Mouse (Mus musculus) inflammation-experienced regulatory T-cells, adult 6 months (primary cell): ENCODE data around the gene Itgb5. TPM values are rescaled to one million over a fixed set of nuclear protein-coding genes. Genes with fewer than 3 reads are reported as not detected.

Experiments used
- ATAC-seq: one replicate; pipeline ENCODE4 v1.8.0; 2017
- polyA plus RNA-seq, 3 experiments: library from polyadenylated mRNA; unstranded; fragments of 100-300 nt; shearing (Covaris generic); gene quantifications; one replicate each; pipeline ENCODE4 v1.2.1; 2017

Gene Itgb5
- polyA plus RNA-seq, 3 experiments from 2014 or later: 1.3 to 2.8 (median 1.7) TPM

GRCm38 (mm10) chr16:33916473-33917251 lies 87.2 kb downstream of the Itgb5 start:
- no peak for ATAC-seq

- no peak for ATAC-seq
Measured at GRCm38 (mm10) chr16:33917390-33917789, 87.9 kb downstream of the Itgb5 start.

- no peak for ATAC-seq
Measured at GRCm38 (mm10) chr16:33917926-33918325, 88.5 kb downstream of the Itgb5 start.

- no peak for ATAC-seq
Measured at GRCm38 (mm10) chr16:33921514-33921913, 92.0 kb downstream of the Itgb5 start.

- ATAC-seq: no peak
Measured at GRCm38 (mm10) chr16:33922111-33923000, 92.9 kb downstream of the Itgb5 start.

- ATAC-seq: no peak
Measured at GRCm38 (mm10) chr16:33923001-33923316, 93.5 kb downstream of the Itgb5 start.

- no peak for ATAC-seq
Measured at GRCm38 (mm10) chr16:33923758-33924157, 94.3 kb downstream of the Itgb5 start.

- no peak for ATAC-seq
Measured at GRCm38 (mm10) chr16:33927263-33927824, 97.9 kb downstream of the Itgb5 start.

- ATAC-seq: no peak
Measured at GRCm38 (mm10) chr16:33928788-33929462, 99.5 kb downstream of the Itgb5 start.

- no peak for ATAC-seq
Measured at GRCm38 (mm10) chr16:33930785-33931184, 101.3 kb downstream of the Itgb5 start.

GRCm38 (mm10) chr16:33931682-33932081 lies 102.2 kb downstream of the Itgb5 start:
- no peak for ATAC-seq

- ATAC-seq: no peak
Measured at GRCm38 (mm10) chr16:33932126-33932525, 102.7 kb downstream of the Itgb5 start.

- no peak for ATAC-seq
Measured at GRCm38 (mm10) chr16:33933411-33933810, 103.9 kb downstream of the Itgb5 start.

GRCm38 (mm10) chr16:33934701-33935406 lies 105.4 kb downstream of the Itgb5 start:
- no peak for ATAC-seq

GRCm38 (mm10) chr16:33935407-33935785 lies 105.9 kb downstream of the Itgb5 start:
- no peak for ATAC-seq

GRCm38 (mm10) chr16:33936885-33937284 lies 107.4 kb downstream of the Itgb5 start:
- ATAC-seq: no peak

GRCm38 (mm10) chr16:33937567-33937966 lies 108.1 kb downstream of the Itgb5 start:
- no peak for ATAC-seq

GRCm38 (mm10) chr16:33938311-33939132 lies 109.1 kb downstream of the Itgb5 start:
- no peak for ATAC-seq

GRCm38 (mm10) chr16:33939133-33939531 lies 109.7 kb downstream of the Itgb5 start:
- no peak for ATAC-seq

GRCm38 (mm10) chr16:33939636-33940035 lies 110.2 kb downstream of the Itgb5 start:
- no peak for ATAC-seq

- no peak for ATAC-seq
Measured at GRCm38 (mm10) chr16:33940095-33940494, 110.6 kb downstream of the Itgb5 start.
